Mouse (Mus musculus) ES-E14 (cell line): ENCODE data around the gene Arhgef40. TPM values are rescaled to one million over a fixed set of nuclear protein-coding genes. Genes with fewer than 3 reads are reported as not detected.
"Not testable (repeated sequence)": the region's sequence is repeated elsewhere in the genome, so short reads cannot be mapped to it uniquely, and the experiment has no call there.

Source experiments
- DNase-seq: peaks from one replicate; pipeline ENCODE4 v3.0.0-alpha.2; 2013; ENCODE audit warnings: low read depth, low spot score
- H3K27ac ChIP-seq: 2 replicates; pipeline ENCODE4 v1.5.1; 2012; ENCODE audit warnings: low read depth, mild to moderate bottlenecking, low read length, moderate library complexity, mixed read lengths; ENCODE audit not compliant: poor library complexity, insufficient read depth, severe bottlenecking
- H3K36me3 ChIP-seq: 2 replicates; pipeline ENCODE4 v1.6.1; 2012; ENCODE audit warnings: mild to moderate bottlenecking, low read length, moderate library complexity, mixed read lengths; ENCODE audit not compliant: control insufficient read depth, poor library complexity, insufficient read depth, severe bottlenecking
- H3K4me1 ChIP-seq, 2 experiments: fragments of 150-350 bp in 1 of 2; sonication (generic) in 1 of 2; 2 replicates each; pipeline ENCODE4 v1.6.1; 2012; ENCODE audit warnings: low read length in 2 of 2, mild to moderate bottlenecking in 1 of 2, mixed read lengths in 1 of 2; ENCODE audit not compliant: control insufficient read depth in 2 of 2, insufficient read depth in 2 of 2, poor library complexity in 1 of 2
- H3K4me3 ChIP-seq, 2 experiments: fragments of 150-350 bp in 1 of 2; sonication (generic) in 1 of 2; 2 replicates each; pipeline ENCODE4 v1.5.1; 2012; ENCODE audit warnings: low read length in 2 of 2, low read depth in 1 of 2, mild to moderate bottlenecking in 1 of 2, mixed read lengths in 1 of 2; ENCODE audit not compliant: insufficient read depth in 1 of 2, poor library complexity in 1 of 2, severe bottlenecking in 1 of 2
- H3K9ac ChIP-seq: 2 replicates; pipeline ENCODE4 v1.6.1; 2012; ENCODE audit warnings: low read depth, mild to moderate bottlenecking, low read length, mixed read lengths; ENCODE audit not compliant: poor library complexity, insufficient read depth, severe bottlenecking
- H3K9me3 ChIP-seq: fragments of 150-350 bp; sonication (generic); 2 replicates; pipeline ENCODE4 v1.6.1; 2012; ENCODE audit warnings: low read depth, mild to moderate bottlenecking, low read length; ENCODE audit not compliant: control insufficient read depth, insufficient read depth
- CHD2 ChIP-seq: IDR thresholded peaks from 2 replicates; pipeline ENCODE4 v1.6.1; 2014; ENCODE audit warnings: mild to moderate bottlenecking, low read depth, low read length, inconsistent platforms
- HCFC1 ChIP-seq: IDR thresholded peaks from 2 replicates; pipeline ENCODE4 v1.6.1; 2012; ENCODE audit warnings: low read length, inconsistent platforms, borderline replicate concordance; ENCODE audit not compliant: insufficient read depth
- MAFK ChIP-seq: IDR thresholded peaks from 2 replicates; pipeline ENCODE4 v1.6.1; 2014; ENCODE audit warnings: mild to moderate bottlenecking, low read depth, low read length, inconsistent platforms; ENCODE audit not compliant: insufficient read depth
- ZC3H11A ChIP-seq: IDR thresholded peaks from 2 replicates; pipeline ENCODE4 v1.6.1; 2012; ENCODE audit warnings: low read depth, mild to moderate bottlenecking, inconsistent platforms, low read length, borderline replicate concordance
- ZNF384 ChIP-seq: IDR thresholded peaks from 2 replicates; pipeline ENCODE4 v1.6.1; 2012; ENCODE audit warnings: low read depth, low read length, inconsistent platforms
- in situ Hi-C, 2 experiments: fragments of 600-800 bp; cut with MboI; formaldehyde crosslinking; loops; one replicate each; pipeline ENCODE4 v1.15.1; 2025; ENCODE audit warnings: low sequenced_read_pairs in 2 of 2, inconsistent platforms in 1 of 2; ENCODE audit not compliant: unreplicated experiment in 2 of 2
- total RNA-seq: library from RNA; depleted of rRNA; stranded (reverse); fragments of 300-350 nt; gene quantifications from 2 replicates; pipeline ENCODE4 v1.2.3, GENCODE M21; 2012

The Arhgef40 gene
- total RNA-seq, 1 experiment, result 10.1 TPM

GRCm38 (mm10) chr14:52035926-52036325 lies 51.4 kb downstream of the Arhgef40 start:
- no peak overlapping the region for H3K27ac ChIP-seq
- no peaks in the 10 kb centered on the region for H3K4me1 ChIP-seq
- in situ Hi-C loops, result no loop called here
- TF ChIP-seq ZC3H11A (no peak), CHD2 (no peak), MAFK (no peak), ZNF384 (no peak), HCFC1 (no peak)
- no peaks in the 10 kb centered on the region for H3K9me3 ChIP-seq
- H3K9ac ChIP-seq, result no peak overlapping the region
- no peaks in the 10 kb centered on the region for H3K36me3 ChIP-seq
- DNase-seq, result no peak
- no peak overlapping the region for H3K4me3 ChIP-seq

DNA sequence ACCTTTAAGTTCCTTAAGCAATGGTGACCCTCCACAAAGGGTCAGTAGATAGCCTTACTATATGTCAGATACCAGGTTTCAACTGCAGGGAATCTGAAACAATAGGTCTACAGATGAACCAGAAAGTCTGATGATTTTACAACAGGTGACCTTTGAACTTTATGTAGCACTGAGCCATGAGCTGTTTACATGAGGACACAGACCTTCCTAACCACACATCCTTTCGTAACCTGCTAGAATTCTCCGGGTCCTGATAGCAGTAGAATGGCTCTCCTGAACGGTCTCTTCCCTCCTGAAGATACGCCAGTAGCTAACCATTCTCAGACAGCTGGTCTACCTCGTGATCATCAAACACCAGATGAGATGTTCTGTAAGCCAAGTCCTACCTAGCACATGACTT lies 54.8 kb downstream of the Arhgef40 start:
- TF ChIP-seq ZC3H11A (no peak), MAFK (no peak), ZNF384 (no peak), HCFC1 (no peak), CHD2 (no peak)
- in situ Hi-C loops, result no loop called here
- DNase-seq, result no peak

DNA sequence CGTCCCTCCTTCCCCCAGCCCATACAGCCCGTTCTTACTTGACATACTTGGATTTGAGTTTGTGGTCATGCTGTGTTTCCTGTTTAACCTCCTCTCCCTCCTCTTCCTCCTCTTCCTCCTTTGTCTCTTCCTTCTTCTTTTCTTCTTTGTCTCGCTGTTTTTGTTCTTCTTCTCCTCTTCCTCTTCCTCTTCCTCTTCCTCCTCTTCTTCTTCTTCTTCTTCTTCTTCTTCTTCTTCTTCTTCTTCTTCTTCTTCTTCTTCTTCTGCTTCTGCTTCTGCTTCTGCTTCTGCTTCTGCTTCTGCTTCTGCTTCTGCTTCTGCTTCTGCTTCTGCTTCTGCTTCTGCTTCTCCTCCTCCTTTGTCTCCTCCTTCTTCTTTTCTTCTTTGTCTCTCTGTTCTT lies 57.8 kb downstream of the Arhgef40 start, which contains the start of gene Olfr221:
Gene Olfr221 (minus strand): TSS at position 101 of the 400 bp plus-strand sequence.
- DNase-seq, H3K27ac ChIP-seq, H3K4me1 ChIP-seq, H3K4me3 ChIP-seq, H3K9me3 ChIP-seq, H3K36me3 ChIP-seq, H3K9ac ChIP-seq, in situ Hi-C loops: not testable (repeated sequence)

More for the DNA sequence above, 54.8 kb downstream of the Arhgef40 start:
- no peaks in the 10 kb centered on the region for H3K36me3 ChIP-seq
- H3K4me1 ChIP-seq, result no peaks in the 10 kb centered on the region
- H3K9me3 ChIP-seq, result no peaks in the 10 kb centered on the region
- no peak overlapping the region for H3K27ac ChIP-seq
- H3K9ac ChIP-seq, result no peak overlapping the region
- H3K4me3 ChIP-seq, result no peak overlapping the region

GRCm38 (mm10) chr14:52043446-52043845 lies 58.9 kb downstream of the Arhgef40 start:
- H3K9ac ChIP-seq, result no peak overlapping the region
- TF ChIP-seq MAFK (no peak), CHD2 (no peak), HCFC1 (no peak), ZC3H11A (no peak), ZNF384 (no peak)
- no peak for DNase-seq
- H3K4me1 ChIP-seq, result peaks cover 3 to 7% of the 10 kb centered on the region in 2 experiments; a peak in 2 of 4 replicates
- H3K27ac ChIP-seq, result no peak overlapping the region
- H3K4me3 ChIP-seq, result no peak overlapping the region
- H3K9me3 ChIP-seq, result no peaks in the 10 kb centered on the region
- no peaks in the 10 kb centered on the region for H3K36me3 ChIP-seq
- in situ Hi-C loops, result no loop called here
